Mouse (Mus musculus) left cerebral cortex, adult 18-20 months (tissue): Measurements from ENCODE around the gene 1700067P10Rik. TPM values are rescaled to one million over a fixed set of nuclear protein-coding genes. Genes with fewer than 3 reads are reported as not detected.

Source experiments
- DNase-seq, 2 experiments: peaks; one replicate each; pipeline ENCODE4 v3.0.0; 2021 to 2022; ENCODE audit warnings: low spot score in 2 of 2, mixed read lengths in 1 of 2
- total RNA-seq, 2 experiments: library from RNA; stranded (reverse); gene quantifications; 2 replicates each; pipeline ENCODE4 v1.2.3; 2021

The 1700067P10Rik gene
- total RNA-seq, 2 experiments from 2014 or later = not detected

DNA sequence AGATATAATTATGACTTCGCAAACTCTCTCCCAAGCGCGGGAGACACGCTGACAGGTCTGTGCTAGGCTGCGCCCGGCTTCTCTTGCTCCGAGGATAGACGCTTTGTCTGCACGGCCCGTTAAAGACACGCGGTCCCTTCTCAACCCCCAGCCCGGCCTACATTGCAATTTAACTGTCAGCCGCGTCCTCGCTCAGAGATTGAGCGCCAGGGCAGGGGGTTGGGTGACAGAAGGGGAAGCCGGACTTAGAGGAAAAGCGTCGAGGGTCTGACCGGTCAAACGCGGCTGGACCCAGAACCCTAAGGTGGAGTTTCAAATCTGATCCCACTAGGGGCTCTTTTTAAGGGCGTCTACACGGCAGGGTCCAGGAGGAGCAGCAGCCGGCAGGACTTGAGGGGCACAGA lies 6.6 kb downstream of the 1700067P10Rik start:
- DNase-seq = no peak

DNA sequence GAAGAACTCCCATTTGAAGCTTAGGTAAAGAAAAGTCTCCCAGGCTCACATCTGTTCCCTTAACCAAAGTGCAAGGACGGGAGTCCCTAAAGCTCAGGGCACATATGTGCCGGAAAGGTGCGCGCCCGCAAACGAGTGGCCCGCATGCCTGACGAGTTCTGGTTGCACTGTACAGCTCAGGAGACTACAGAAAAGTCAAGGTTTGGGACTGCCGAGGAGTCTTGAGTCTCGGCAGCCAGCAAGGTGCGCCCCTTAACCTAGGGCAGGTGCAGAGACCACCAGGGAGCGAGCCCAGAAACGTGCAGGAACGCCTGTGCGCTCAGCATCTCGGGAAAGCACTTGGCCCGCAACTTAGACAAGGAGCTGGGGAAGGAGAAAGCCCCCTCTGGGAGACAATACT lies 7.2 kb downstream of the 1700067P10Rik start:
- DNase-seq = no peak

DNA sequence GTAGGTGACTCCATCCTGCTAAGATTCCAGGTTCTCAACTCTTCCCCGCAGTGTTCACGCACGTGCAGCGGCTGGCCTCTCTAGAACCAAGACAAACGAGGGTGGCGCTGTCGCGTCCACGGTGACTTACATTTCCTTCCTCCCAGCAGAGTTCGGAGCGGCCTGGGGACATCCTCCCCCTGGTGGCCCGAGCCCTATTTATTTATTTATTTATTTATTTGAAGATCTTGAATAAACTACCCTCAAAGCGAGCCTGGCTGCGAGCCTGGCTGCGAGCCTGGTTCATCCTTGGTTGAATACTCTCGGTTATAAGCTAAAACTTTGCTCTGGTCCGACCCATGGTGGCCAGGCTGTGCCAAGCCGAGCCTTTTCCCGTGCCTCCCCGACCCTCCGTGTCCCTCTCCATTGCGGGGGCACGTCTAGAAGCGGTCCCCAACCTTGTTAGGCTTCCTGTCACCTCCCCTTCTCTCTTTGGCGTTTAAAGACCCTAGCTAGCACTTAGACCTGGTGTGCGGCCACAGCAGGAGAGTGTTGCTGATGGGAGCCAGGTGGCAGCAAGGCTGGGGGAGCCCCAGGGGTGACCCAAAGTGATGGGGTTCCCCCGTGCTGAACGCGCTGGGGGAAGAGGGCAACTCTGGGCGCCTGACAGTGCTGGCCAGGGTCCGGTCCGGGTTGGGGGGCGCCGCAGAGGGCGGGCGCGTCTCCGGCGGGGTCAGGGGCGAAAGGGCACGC lies 8.1 kb downstream of the 1700067P10Rik start:
- no peak for DNase-seq

DNA sequence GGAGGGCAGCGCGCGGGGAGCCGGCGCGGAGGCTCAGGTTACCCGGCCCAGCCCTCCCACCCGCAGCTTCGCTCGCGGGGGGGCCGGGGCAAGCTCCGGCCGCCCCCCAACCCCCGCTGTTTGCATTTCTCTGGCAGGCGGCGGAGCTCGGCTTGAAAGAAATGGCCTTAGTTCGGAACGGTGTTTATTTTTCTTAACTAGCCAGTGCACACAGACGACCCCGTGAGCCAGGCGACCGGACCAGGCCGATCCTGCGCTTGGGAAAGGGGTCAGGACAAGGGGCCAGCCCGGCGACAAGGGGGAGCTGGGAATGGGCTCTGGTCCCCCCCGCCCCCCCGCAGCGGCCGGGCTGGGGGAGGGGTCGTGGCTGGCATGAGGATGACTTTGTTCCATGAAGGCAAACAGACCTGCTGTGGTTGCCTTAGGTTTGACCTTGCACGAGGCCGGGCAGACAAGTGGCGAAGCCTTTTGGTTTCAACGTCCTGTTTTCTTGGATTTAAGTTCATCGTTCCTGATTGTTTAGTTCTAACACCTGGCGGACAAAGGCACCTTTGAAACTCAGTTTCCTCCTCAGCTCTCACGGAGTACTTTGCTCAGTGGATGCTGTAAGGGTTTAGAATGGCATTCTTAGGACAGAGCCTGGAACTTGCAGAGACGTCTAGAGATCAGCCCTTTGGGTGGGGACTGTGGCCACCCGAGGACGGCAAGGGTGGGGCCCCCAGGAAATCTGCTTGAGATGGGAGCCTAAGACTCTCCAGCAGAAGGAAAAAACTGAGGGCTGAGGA lies 8.8 kb downstream of the 1700067P10Rik start:
- no peak for DNase-seq

DNA sequence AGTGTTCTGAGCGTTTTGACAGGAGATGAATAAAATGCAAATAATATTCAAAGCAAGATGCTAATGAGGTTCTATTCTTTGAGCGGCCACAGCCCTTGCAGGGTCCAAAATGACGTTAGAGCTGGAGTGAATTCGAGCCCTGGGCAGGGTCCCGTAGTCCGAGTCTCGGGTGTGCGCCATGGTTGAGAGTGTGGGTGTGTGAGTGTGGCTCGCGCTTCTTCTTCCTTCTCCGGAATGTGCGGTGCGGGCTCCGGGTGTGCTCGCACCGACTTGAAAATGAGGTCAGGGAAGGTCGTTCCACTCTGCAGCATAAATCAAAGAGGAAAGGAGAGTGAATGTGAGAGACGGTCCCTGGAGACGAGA lies 9.4 kb downstream of the 1700067P10Rik start:
- peak in 1 of 2 experiments; percentile 8 for DNase-seq

DNA sequence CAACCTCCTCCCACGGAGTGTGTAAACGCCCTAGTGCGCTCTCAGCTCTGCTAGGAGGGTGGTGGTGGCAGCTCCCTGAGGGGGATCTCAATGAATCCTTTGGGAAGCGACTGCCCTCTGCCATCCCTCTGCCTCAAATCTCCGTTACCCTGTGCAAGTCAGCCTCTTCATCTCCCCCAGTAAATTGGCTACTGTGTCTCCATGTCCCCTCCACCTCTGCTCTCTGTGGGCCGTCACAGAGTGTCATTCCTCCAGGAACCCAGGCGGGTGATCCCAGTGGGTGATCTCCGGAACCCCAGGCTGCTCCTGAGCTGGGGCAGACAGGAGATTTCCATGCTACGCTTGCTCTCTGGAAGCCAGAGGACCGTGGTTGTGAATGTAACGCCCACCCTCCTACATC lies 10.2 kb downstream of the 1700067P10Rik start:
- no peak for DNase-seq

DNA sequence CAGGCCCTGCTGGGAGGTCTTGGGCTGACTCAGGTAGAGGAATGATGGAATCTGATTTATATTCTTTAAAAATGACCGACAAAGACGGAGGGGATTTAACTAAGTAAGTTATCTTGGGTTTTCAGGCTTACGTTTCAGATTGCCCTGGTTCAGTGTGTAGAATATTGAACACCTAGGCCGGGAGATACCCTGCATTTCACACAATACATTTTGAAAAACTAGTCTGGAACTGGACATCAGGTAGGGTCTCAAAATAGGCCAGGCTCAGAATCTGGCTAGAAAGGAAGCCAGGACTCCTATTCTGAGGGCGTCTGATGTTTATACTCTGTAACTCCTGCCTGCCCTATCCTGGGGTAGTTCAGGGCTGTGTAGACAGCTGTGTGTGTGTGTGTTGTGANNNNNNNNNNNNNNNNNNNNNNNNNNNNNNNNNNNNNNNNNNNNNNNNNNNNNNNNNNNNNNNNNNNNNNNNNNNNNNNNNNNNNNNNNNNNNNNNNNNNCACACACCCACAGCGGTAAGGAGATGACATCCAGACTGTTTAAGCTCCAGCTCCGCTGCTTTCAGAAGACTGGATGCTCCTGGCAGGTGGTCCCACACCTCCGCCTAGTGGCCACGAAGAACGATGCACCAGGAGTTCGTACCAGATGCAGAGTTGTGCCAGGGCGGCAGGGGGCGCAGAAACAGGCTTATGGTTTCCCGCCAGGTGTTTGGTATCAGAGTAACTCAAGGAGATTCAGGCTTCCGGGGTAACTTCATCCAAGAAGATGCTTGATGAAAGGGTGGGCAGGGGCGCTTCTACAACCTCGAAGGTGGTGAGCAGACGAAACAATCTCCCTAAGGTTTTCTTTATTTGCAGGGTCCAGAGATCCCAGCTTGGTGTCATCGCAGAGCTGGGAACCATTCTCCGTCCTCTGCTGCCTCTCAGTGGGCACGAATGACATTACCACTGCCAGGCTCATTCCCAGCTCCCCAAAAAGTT lies 11.6 kb downstream of the 1700067P10Rik start:
- peak; percentile 82 to 91 for DNase-seq

DNA sequence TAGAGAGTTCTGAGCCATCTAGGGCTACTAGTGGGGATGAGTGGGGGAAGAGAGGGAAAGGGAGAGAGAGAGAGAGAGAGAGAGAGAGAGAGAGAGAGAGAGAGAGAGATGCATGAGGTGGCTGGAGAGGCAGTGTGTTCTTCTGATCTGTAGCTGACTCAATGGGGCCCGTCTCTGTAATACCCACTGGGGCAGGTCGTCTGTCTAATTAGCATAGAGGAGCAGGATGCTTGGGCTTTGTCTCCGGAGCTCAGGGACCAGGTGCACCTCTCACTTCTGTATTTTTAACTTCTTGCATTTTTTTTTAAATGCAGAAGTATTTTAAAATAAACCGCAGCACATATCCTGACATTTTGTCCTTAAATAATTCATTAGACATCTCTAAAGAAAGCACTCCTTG lies 18.2 kb downstream of the 1700067P10Rik start:
- no peak for DNase-seq

DNA sequence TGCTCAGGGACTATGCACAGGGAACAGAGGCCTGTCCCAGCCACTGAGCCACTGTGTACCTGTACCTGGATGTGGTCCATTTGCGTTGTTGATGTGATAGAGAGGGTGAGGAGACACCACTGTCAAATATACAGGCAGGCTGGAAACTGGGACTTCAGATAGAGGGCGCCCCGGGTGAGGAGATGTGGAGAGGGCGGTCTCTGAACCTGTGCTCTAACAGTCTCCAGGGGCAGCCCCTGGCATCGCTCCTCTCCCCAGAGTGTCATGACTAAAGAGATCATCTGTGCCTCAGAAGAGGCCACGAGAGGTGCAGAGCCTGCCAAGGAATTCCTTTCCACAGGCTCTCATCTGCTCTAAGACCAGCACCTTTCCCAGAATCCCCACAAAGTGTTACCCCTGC lies 18.7 kb downstream of the 1700067P10Rik start:
- no peak for DNase-seq

DNA sequence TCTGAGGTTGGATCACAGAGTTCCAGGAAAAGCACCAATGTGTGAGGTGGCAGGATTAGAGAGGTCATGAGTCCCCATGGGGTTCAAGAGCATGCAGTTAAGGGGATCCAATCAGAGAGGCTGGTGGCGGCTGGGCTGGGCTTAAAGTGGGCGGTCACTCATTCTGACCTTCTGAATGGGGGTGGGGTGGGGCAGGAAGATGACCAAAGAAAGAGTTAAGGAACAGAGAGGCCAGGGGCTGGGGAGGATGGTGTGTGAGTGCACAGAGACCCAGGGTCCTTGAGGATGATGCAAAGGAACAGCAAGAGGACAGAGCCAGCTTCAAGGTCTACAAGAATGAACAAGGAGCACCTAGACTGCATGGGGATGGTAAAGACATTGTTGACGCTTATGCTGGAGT lies 19.4 kb downstream of the 1700067P10Rik start:
- DNase-seq = no peak

DNA sequence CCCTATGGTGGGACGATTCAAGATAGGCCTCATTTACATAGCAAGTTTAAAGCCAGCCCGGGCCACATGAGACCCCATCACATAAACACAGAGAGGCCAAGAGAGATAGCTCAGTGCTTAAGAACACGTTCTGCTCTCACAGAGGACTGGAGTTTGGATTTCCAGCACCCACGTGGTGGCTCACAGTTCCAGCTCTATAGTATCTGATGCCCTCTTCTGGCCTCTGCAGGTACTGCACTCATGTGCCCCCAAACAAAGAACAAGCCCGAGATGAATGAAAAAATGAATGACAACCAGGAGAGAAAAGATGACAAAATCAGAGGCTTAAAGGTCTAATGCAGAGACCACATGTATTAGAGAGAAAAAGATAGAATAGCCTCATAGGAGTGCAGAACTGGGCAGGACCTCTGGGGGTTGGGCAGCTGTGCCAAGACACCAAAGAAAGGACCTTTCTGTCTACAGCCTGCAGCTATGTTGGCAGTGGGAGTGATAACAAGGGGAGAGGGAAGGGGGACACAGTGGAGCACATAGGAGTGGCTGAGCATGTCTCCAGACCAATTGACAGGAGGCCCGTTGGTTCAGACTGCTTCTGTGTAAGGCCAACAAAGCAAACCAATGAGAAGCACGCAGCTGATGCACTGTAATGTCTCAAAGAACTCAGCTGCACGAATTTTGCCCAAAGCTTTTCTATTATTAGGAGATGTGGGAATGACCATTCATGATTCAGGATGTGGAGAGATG lies 21.6 kb downstream of the 1700067P10Rik start:
- DNase-seq = no peak

DNA sequence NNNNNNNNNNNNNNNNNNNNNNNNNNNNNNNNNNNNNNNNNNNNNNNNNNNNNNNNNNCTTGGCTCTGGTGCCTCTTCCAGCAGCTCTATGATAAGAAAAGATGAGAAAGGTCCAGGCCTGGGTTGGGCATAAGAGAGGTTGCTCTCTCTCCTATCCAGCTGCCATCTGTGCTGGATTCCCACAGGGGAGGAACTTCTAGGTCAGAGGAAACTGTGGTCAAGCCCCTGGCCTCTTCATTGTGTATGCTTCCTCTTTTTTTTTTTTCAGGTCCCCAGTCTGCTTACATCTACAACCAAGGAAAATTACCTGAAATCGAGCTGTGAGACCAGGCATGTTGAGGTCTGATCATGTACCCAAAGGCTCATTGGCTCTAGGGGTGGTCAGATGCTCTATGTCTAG lies 29.5 kb downstream of the 1700067P10Rik start:
- no peak for DNase-seq

DNA sequence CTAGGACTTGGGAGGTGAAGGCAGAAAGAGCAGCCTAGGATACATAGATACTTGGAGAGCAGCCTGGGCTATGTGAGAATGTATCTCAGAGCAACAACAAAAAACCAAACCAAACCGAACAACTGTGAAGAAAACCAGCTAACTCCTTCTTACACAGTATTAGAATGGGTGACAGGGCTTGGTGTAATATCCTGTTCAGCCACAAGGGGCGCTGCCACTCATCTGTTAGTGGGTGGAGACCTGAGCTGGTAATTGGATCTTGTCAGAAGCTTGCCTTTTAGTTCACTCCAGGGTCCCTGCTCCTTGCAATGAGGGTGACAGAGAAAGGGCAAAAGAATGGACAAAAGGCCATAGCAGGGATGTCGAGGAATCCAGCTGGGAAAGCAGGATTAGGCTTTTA lies 30.5 kb downstream of the 1700067P10Rik start:
- peak; percentile 67 to 88 for DNase-seq

DNA sequence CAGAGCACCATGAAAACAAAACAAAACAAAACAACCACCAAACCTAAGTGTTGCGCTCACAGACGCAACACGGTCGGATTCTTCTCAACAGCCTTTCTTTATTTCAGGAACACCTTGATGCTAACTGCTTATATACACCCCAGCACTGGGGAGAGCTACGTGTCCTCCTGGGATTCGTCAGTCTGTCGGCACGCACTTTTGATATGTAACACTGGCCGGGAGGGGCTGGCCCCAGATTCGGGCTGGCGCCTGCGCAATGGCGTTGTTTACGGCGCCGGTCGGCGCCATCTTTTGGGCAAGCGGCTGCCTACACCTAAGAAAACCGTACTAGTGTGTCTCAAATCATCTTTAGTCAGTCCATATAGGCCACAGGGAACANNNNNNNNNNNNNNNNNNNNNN lies 31.3 kb downstream of the 1700067P10Rik start:
- DNase-seq = no peak

DNA sequence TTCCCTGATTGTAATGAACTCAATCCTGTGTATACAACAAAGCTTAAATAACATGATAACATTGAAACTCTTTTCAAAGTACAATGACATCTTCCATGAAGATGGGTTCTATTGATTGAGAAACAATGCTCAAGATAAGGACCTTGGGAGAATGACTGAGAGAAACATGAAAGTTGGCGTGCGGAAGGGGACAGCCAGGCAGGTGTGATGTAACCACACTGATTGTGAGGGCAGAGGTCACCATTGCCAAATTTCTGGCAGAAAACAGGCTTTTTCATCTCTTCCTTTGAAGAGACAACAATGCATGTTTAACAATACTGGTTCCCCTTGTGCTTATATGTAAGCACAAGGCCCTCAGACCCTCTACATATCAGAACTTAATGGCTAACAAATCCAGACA lies 43.7 kb downstream of the 1700067P10Rik start:
- DNase-seq = no peak

Other genes starting within 250 kb of the 1700067P10Rik start
- 10 to 100 TPM; 47.6 to 47.8 TPM for gene Foxp4, start 164.7 kb upstream of the 1700067P10Rik start, total RNA-seq
- not detected for gene 1700122O11Rik, start 51.0 kb upstream of the 1700067P10Rik start, total RNA-seq
- not detected for gene 9830107B12Rik, start 56.9 kb downstream of the 1700067P10Rik start, total RNA-seq
- not detected for gene A530064D06Rik, start 78.0 kb downstream of the 1700067P10Rik start, total RNA-seq
- gene Trem1, start 143.4 kb downstream of the 1700067P10Rik start, total RNA-seq = not detected
- not detected for gene Trem3, start 158.5 kb downstream of the 1700067P10Rik start, total RNA-seq
- gene Treml4, start 175.0 kb downstream of the 1700067P10Rik start, total RNA-seq = under 1 TPM in 1 of 2 experiments, not detected in 1; 0.72 TPM
- under 1 TPM; 0.52 to 0.63 TPM for gene Treml2, start 210.2 kb downstream of the 1700067P10Rik start, total RNA-seq
- under 1 TPM; 0.09 to 0.12 TPM for gene B430306N03Rik, start 226.8 kb downstream of the 1700067P10Rik start, total RNA-seq